Mouse (Mus musculus): Measurements from ENCODE around the gene Cntnap2.
A peak's percentile ranks its signal among the peaks of the same experiment; 100 is the strongest.

The Cntnap2 gene

DNA sequence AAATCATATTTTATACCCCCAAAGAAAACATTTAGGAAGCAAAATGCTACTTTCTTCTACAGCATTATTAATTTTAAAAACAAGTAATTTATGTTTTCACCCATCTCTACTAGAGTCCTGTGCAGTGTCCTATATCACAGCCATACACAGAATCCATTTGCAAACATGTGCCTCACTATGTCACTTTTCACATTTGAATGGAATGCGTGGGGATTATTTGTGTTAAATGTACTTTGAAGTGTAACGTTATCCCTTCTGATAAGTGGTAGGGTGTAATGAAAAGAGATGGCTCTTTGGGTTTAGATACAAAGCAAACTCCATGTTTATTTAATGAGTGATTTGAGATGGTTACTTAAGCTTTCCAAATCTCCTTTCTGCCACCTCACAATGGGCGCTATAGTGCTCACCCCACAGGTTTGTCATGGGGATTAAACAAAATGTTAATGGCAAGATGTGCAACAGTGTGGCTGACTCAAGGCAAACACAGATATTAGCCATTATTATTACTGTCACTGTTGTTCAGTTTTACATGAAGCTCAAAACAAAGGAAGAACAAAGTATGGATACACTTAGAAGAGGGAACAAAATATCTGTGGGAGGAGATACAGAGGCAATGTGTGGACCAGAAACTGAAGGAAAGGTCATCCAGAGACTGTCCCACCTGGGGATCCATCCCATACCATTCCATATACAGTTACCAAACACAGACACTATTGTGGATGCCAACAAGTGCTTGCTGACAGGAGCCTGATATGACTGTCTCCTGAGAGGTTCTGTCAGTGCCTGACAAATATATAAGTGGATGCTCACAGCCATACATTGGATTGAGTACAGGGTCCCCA, 886.2 kb downstream of the Cntnap2 start:
- no peak for DNase-seq

DNA sequence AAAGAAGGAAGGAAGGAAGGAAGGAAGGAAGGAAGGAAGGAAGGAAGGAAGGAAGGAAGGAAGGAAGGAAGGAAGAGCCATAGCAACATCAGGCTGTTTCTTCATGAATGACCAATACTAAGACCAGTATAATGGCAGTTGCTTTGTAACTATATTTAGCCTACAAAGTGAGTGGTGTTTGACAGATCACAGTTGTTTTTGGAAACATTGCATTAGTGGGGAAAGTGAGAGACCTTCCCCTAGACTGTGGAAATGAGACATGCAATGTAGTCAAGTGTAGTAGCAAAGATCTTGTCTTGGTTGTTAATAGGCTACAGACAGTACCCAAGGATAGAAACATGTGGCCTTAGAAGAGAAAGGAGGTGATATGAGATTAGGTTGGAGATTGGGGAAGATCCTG, 895.6 kb downstream of the Cntnap2 start:
- DNase-seq = no peak

DNA sequence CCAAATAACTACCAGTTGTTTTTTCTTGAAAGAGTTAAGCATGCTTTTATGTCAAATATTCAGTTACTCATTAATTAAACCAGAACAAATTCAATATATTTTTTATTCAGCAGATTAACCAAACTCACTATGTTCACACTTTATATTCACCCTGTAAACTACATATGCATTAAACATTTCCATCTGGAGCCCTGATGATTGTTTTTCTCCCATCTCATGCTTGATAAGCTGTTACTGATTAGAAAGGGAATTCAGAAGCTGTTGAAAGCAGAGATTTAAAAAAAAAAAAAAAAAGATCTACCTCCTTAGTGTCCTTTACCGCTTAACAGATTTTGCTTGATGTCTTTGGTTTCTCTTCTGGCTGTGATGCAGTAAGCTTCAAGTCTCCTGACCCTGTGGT, 905.3 kb downstream of the Cntnap2 start:
- DNase-seq = no peak

GRCm38 (mm10) chr6:45974471-45975154, 915.5 kb downstream of the Cntnap2 start:
- no peak for DNase-seq

- no peak for DNase-seq
Measured at GRCm38 (mm10) chr6:45979171-45979570, 920.0 kb downstream of the Cntnap2 start.

- DNase-seq = no peak
Measured at GRCm38 (mm10) chr6:45988051-45988450, 928.9 kb downstream of the Cntnap2 start.

DNA sequence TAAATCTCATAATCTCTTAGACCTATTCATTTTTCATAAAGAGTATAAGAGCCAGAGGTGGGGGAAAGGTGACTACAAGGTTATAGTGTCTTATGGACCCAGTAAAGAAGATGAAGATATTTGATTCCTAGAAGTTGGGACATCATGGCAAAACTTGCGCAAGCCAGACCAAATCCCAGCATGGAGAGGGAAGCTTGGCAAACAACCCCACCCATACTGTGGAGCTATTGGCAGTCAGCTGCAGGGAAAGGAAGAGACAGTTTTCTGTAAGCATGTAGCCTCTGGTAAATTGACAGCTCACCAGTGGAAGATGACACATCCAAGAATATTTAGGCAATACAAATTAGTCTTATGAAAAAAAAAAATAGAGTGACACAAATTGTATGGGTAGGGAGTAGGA, 931.9 kb downstream of the Cntnap2 start:
- no peak for DNase-seq

DNA sequence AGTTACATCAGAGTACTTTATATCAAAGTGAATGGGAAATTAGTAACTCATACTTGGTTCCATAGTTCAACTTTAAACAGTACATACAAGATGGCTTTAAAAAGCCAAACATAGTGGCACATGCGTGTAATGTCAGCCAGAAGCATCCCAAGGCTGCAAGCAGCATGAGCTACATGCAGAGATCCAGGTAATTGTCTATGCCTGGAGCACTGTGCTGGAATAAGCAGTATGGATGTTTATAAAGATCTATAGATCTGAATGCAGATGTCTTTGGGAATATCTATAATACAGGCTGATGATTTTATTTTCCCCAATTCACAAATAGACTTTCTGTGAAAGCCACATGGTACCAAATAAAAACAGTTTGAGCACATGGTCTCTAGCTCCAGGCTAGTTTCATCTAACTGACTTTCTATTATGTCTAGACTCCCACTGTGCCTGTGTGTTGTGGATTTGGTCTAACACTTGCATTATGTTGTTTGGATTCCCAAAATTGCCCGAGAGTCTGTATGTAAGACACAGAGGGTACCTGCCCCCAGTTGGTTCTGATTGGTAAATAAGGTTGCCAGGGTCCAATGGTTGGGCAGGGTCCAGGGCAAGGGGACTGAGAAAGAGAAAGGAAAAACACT, 963.5 kb downstream of the Cntnap2 start:
- DNase-seq = no peak

GRCm38 (mm10) chr6:46031821-46032594, 972.9 kb downstream of the Cntnap2 start:
- DNase-seq = no peak

DNA sequence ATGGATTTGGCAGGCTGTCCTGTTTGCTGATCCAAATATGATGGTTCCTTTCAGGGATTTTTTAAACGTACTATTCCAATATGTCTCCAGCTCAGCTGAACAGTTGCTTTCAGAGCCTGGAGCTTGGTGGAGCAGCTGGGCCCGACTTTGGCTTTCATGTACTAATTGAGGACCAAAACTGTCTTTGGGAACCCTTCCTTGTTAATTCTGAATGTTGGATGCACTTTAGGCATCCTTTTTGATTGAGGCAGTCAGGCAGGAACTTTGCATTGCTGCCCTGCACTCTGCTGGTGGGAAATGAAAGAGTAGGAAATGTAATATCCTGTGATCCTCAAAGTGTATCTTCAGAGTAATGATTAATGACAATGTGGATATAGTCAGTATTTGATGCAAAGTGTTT, 974.0 kb downstream of the Cntnap2 start:
- DNase-seq = no peak

DNA sequence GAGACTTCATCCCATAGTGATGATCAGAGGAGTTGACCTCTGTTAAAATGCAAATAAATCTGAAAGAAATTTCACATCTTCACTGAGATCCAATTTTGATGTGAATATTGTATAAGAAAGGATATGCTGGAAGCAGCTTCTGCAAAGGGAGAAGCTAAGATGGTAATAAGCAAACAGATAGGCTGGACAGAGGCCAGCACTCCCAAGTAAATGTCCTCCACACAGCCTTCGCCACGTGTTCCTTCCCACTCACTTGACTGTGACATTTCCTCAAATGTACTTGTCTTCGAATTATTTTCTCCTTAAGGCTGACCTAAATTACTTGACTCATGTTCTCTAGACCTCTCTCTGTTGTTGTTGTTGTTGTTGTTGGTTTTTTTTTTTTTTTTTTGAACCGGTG, 981.5 kb downstream of the Cntnap2 start:
- DNase-seq = no peak

GRCm38 (mm10) chr6:46080236-46080635, 1021.1 kb downstream of the Cntnap2 start:
- no peak for DNase-seq

- no peak for DNase-seq
Measured at GRCm38 (mm10) chr6:46081432-46081831, 1022.3 kb downstream of the Cntnap2 start.

GRCm38 (mm10) chr6:46143189-46143841, 1084.2 kb downstream of the Cntnap2 start:
- DNase-seq = no peak

- no peak for DNase-seq
Measured at GRCm38 (mm10) chr6:46166837-46167236, 1107.7 kb downstream of the Cntnap2 start.

DNA sequence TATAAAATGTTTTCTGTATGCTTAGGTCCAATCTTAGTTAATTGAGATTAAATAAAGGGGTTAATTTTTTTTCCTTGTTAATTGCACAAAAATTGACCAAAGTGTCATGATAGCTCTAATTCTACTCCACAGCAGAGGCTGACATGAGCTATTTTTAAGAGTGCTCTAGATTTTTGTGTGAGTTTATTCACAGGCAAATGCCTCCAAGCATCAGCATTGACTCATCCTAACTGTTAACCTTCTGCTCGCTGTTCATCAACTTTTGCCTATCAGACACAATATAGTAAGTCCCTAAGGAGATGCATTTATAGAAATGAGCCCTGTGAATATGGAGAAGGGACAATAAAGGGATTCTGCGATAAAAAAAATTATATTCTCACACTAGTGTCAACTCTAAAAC, 1138.1 kb downstream of the Cntnap2 start:
- DNase-seq = no peak

GRCm38 (mm10) chr6:46201828-46202227, 1142.7 kb downstream of the Cntnap2 start:
- no peak for DNase-seq

DNA sequence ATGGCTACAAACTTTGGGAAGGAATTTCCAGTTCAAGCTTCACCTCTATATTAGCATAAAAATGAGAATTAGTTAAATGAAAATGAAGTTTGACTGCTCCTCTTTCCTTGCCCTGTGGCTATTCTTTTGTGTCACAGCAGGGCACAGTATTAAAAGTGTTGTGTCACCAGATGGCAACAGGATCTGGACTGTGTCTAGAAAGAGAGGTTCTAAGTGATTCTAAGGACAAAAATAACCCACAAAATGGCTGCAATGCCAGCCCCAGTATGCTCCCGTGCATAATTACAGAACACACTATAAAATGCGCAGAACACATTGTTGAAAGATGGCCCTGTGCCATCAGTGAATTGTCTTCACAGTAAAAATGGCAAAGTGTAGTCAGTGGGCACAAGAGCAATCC, 1146.4 kb downstream of the Cntnap2 start:
- peak; percentile 34 for DNase-seq

- DNase-seq = no peak
Measured at GRCm38 (mm10) chr6:46232889-46233288, 1173.7 kb downstream of the Cntnap2 start.

DNA sequence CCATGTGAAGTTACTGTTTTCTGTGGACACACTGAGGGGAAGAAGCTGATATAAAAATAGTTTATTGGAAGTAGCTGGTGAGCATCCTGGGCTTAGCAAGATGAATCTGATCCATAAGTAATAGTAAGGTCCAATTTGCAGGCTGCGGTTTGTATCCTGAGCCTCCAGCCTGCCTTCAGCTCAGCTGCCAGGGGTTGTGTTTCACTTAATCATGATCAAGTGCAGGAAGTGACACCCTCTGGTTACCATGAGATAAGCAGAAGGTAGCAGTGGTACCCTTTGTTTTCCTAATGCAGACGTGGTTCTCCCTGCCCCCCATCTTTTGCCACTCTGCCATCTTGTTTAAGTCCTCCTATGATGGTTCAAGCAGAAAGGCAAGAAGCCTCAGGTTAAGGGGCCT, 1181.2 kb downstream of the Cntnap2 start:
- no peak for DNase-seq

GRCm38 (mm10) chr6:46263171-46263570, 1204.0 kb downstream of the Cntnap2 start:
- peak; percentile 24 for DNase-seq

- DNase-seq = no peak
Measured at GRCm38 (mm10) chr6:46346946-46347345, 1287.8 kb downstream of the Cntnap2 start.

DNA sequence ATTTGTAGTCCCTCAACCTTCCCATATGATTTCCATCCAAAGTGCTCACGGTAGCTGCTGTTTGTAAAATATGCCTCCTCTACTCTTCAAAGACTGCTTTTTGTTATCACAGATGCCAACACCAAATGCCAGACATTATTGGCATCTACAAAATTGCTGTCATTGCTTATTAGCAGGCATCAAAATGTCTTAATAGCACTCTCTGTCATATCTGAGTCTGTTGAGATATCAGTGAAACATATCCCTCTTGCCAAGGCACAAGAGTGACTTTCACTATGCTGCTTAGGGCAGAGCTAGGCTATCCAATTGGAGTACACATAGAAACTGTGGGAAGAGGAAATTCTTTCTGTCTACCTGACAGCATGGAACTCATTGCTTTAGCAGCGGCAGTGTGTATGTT, 1301.9 kb downstream of the Cntnap2 start:
- DNase-seq = no peak
